Mouse (Mus musculus): ENCODE results near the gene Gm19668. TPM values are rescaled to one million over a fixed set of nuclear protein-coding genes. Genes with fewer than 3 reads are reported as not detected.
"Not testable (repeated sequence)": the region's sequence is repeated elsewhere in the genome, so short reads cannot be mapped to it uniquely, and the experiment has no call there.

The Gm19668 gene
- total RNA-seq, 1 experiment = not detected

DNA sequence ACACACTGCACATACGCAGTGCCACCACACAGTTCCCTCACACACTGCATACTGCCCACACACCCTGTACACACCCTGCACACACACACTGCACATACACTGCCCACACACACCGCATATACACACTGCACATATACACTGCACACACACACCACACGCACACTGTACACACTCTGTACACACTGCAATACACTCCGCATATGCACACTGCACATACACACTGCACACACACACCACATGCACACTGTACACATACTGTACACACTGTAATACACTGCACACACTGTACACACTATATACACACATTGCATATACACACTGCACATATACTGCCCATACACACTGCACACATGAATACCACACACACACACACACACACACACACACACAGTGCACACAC, 19.6 kb upstream of the Gm19668 start:
- Histone ChIP-seq H3K9me3 (ENCODE audit: control insufficient read depth, insufficient read depth, low read depth, low read length) (no peaks in the 10 kb centered on the region), H3K4me1 (ENCODE audit: control insufficient read depth in 2 of 2, insufficient read depth in 2 of 2, low read length in 2 of 2, poor library complexity in 1 of 2) (no peaks in the 10 kb centered on the region), H3K36me3 (ENCODE audit: control insufficient read depth, insufficient read depth, low read length, poor library complexity, severe bottlenecking) (no peaks in the 10 kb centered on the region), H3K9ac (ENCODE audit: insufficient read depth, low read depth, low read length, poor library complexity, severe bottlenecking) (no peak overlapping the region), H3K27ac (ENCODE audit: insufficient read depth, low read depth, low read length, poor library complexity, severe bottlenecking) (no peak overlapping the region), H3K4me3 (ENCODE audit: insufficient read depth in 1 of 2, low read depth in 1 of 2, low read length in 2 of 2, poor library complexity in 1 of 2, severe bottlenecking in 1 of 2) (no peak overlapping the region)
- in situ Hi-C loops (cut with MboI; ENCODE audit: low sequenced_read_pairs in 2 of 2, unreplicated experiment in 2 of 2) = no loop called here
- no peak for TF ChIP-seq HCFC1 (IDR thresholded peaks at IDR 0.05; ENCODE audit: borderline replicate concordance, insufficient read depth, low read length)
- no peak for TF ChIP-seq ZNF384 (IDR thresholded peaks at IDR 0.05; ENCODE audit: low read depth, low read length)
- no peak for TF ChIP-seq CHD2 (IDR thresholded peaks at IDR 0.05; ENCODE audit: low read depth, low read length)
- no peak for TF ChIP-seq ZC3H11A (IDR thresholded peaks at IDR 0.05; ENCODE audit: borderline replicate concordance, low read depth, low read length)
- no peak for TF ChIP-seq MAFK (IDR thresholded peaks at IDR 0.05; ENCODE audit: insufficient read depth, low read depth, low read length)
- DNase-seq (ENCODE audit: low read depth, low spot score) = no peak

GRCm38 (mm10) chr10:77815514-77815913, 16.6 kb upstream of the Gm19668 start:
- Histone ChIP-seq H3K4me1 (ENCODE audit: control insufficient read depth in 2 of 2, insufficient read depth in 2 of 2, low read length in 2 of 2, poor library complexity in 1 of 2) (no peaks in the 10 kb centered on the region), H3K9me3 (ENCODE audit: control insufficient read depth, insufficient read depth, low read depth, low read length) (no peaks in the 10 kb centered on the region), H3K9ac (ENCODE audit: insufficient read depth, low read depth, low read length, poor library complexity, severe bottlenecking) (no peak overlapping the region), H3K4me3 (ENCODE audit: insufficient read depth in 1 of 2, low read depth in 1 of 2, low read length in 2 of 2, poor library complexity in 1 of 2, severe bottlenecking in 1 of 2) (no peak overlapping the region), H3K36me3 (ENCODE audit: control insufficient read depth, insufficient read depth, low read length, poor library complexity, severe bottlenecking) (no peaks in the 10 kb centered on the region), H3K27ac (ENCODE audit: insufficient read depth, low read depth, low read length, poor library complexity, severe bottlenecking) (no peak overlapping the region)
- peak; percentile 20 for DNase-seq (ENCODE audit: low read depth, low spot score)
- TF ChIP-seq HCFC1 (IDR thresholded peaks at IDR 0.05; ENCODE audit: borderline replicate concordance, insufficient read depth, low read length) = no peak
- TF ChIP-seq MAFK (IDR thresholded peaks at IDR 0.05; ENCODE audit: insufficient read depth, low read depth, low read length) = no peak
- TF ChIP-seq ZC3H11A (IDR thresholded peaks at IDR 0.05; ENCODE audit: borderline replicate concordance, low read depth, low read length) = no peak
- no peak for TF ChIP-seq ZNF384 (IDR thresholded peaks at IDR 0.05; ENCODE audit: low read depth, low read length)
- no peak for TF ChIP-seq CHD2 (IDR thresholded peaks at IDR 0.05; ENCODE audit: low read depth, low read length)
- in situ Hi-C loops (cut with MboI; ENCODE audit: low sequenced_read_pairs in 2 of 2, unreplicated experiment in 2 of 2) = no loop called here

DNA sequence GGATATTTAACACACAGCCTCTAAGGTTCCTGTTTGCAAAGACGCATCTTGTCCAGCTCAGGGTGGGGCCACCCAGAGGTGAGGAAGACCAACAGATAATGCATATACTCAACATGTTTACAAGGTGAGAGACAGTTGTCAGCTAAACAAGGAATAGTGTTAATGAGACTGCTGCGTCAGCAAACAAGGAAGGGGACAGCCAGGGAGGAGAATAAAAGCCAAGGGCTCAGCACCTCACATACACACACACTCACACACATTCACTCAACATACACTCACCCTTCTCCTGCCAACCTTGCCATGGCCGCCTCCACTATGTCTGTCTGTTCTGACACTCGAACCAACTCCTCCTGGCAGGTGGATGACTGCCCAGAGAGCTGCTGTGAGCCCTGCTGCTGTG, 15.4 kb upstream of the Gm19668 start, which contains the start of gene Gm2696:
Gm2696 (plus strand) TSS at position 301 of the 400 bp plus-strand sequence.
- Histone ChIP-seq H3K4me3 (ENCODE audit: insufficient read depth in 1 of 2, low read depth in 1 of 2, low read length in 2 of 2, poor library complexity in 1 of 2, severe bottlenecking in 1 of 2) (no peak within 1 kb of the TSS), H3K9ac (ENCODE audit: insufficient read depth, low read depth, low read length, poor library complexity, severe bottlenecking) (no peak within 1 kb of the TSS), H3K36me3 (ENCODE audit: control insufficient read depth, insufficient read depth, low read length, poor library complexity, severe bottlenecking) (no peaks in the 10 kb centered on the region), H3K4me1 (ENCODE audit: control insufficient read depth in 2 of 2, insufficient read depth in 2 of 2, low read length in 2 of 2, poor library complexity in 1 of 2) (no peaks in the 10 kb centered on the region), H3K9me3 (ENCODE audit: control insufficient read depth, insufficient read depth, low read depth, low read length) (peaks cover 2% of the 10 kb centered on the region; the same call in 1 of the 2 replicates), H3K27ac (ENCODE audit: insufficient read depth, low read depth, low read length, poor library complexity, severe bottlenecking) (peak within 1 kb of the TSS; percentile 28; the same call in 1 of the 2 replicates)
- no peak for TF ChIP-seq ZC3H11A (IDR thresholded peaks at IDR 0.05; ENCODE audit: borderline replicate concordance, low read depth, low read length)
- TF ChIP-seq MAFK (IDR thresholded peaks at IDR 0.05; ENCODE audit: insufficient read depth, low read depth, low read length) = 0 out of 2 replicates have a peak, but pooled peaks have one; percentile 19
- in situ Hi-C loops (cut with MboI; ENCODE audit: low sequenced_read_pairs in 2 of 2, unreplicated experiment in 2 of 2) = no loop called here
- no peak for DNase-seq (ENCODE audit: low read depth, low spot score)

DNA sequence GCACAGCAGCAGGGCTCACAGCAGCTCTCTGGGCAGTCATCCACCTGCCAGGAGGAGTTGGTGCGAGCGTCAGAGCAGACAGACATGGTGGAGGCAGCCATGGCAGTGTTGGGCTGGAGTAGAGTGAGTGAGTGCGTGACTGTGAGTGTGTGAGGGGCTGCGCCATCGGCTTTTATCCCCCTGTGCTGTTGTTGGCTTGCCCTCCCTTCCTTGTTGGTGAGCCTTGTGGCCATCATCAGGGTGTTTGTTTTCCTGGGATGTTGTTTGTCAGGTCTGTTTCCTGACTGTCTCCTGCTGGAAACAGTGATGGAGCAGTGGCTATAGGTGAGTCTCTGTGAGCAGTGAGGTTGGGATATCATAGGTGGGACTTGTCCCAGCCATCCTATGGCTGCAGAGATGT, 12.8 kb upstream of the Gm19668 start, which contains the start of gene Gm9507:
Gm9507 (minus strand) TSS at position 101 of the 400 bp plus-strand sequence.
- TF ChIP-seq ZNF384 (IDR thresholded peaks at IDR 0.05; ENCODE audit: low read depth, low read length) (no peak), ZC3H11A (IDR thresholded peaks at IDR 0.05; ENCODE audit: borderline replicate concordance, low read depth, low read length) (no peak), HCFC1 (IDR thresholded peaks at IDR 0.05; ENCODE audit: borderline replicate concordance, insufficient read depth, low read length) (no peak), CHD2 (IDR thresholded peaks at IDR 0.05; ENCODE audit: low read depth, low read length) (no peak), MAFK (IDR thresholded peaks at IDR 0.05; ENCODE audit: insufficient read depth, low read depth, low read length) (no peak)
- no peak for DNase-seq (ENCODE audit: low read depth, low spot score)
- Histone ChIP-seq H3K4me3 (ENCODE audit: insufficient read depth in 1 of 2, low read depth in 1 of 2, low read length in 2 of 2, poor library complexity in 1 of 2, severe bottlenecking in 1 of 2) (no peak within 1 kb of the TSS), H3K36me3 (ENCODE audit: control insufficient read depth, insufficient read depth, low read length, poor library complexity, severe bottlenecking) (no peaks in the 10 kb centered on the region), H3K4me1 (ENCODE audit: control insufficient read depth in 2 of 2, insufficient read depth in 2 of 2, low read length in 2 of 2, poor library complexity in 1 of 2) (no peaks in the 10 kb centered on the region), H3K9ac (ENCODE audit: insufficient read depth, low read depth, low read length, poor library complexity, severe bottlenecking) (no peak within 1 kb of the TSS), H3K27ac (ENCODE audit: insufficient read depth, low read depth, low read length, poor library complexity, severe bottlenecking) (no peak within 1 kb of the TSS), H3K9me3 (ENCODE audit: control insufficient read depth, insufficient read depth, low read depth, low read length) (peaks cover 2% of the 10 kb centered on the region; the same call in 1 of the 2 replicates)
- in situ Hi-C loops (cut with MboI; ENCODE audit: low sequenced_read_pairs in 2 of 2, unreplicated experiment in 2 of 2) = no loop called here

DNA sequence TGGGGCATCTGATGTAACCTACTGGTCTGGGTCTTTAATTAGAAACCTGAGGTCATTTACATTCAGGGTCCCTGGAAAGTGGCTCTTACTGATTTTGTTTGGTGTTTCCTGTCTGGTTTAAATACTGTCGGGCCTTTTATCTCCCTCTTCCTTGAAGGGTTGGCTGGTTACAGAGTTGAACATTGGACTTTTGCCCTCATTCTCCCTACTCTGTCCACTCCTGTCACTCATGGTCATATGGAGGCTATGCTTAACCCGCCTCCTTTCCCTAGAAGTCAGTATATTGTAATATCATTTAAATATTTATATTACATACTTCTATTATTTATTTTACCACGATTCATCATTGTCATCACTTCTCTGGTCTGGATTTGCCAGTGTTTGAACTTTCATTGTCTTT, 5.2 kb upstream of the Gm19668 start:
- in situ Hi-C loops (cut with MboI; ENCODE audit: low sequenced_read_pairs in 2 of 2, unreplicated experiment in 2 of 2) = no loop called here
- TF ChIP-seq HCFC1 (IDR thresholded peaks at IDR 0.05; ENCODE audit: borderline replicate concordance, insufficient read depth, low read length) (no peak), ZNF384 (IDR thresholded peaks at IDR 0.05; ENCODE audit: low read depth, low read length) (no peak), ZC3H11A (IDR thresholded peaks at IDR 0.05; ENCODE audit: borderline replicate concordance, low read depth, low read length) (no peak), MAFK (IDR thresholded peaks at IDR 0.05; ENCODE audit: insufficient read depth, low read depth, low read length) (no peak), CHD2 (IDR thresholded peaks at IDR 0.05; ENCODE audit: low read depth, low read length) (no peak)

GRCm38 (mm10) chr10:77798164-77798920, 591 bp downstream of the Gm19668 start:
- H3K27ac ChIP-seq (ENCODE audit: insufficient read depth, low read depth, low read length, poor library complexity, severe bottlenecking); H3K4me3 ChIP-seq (ENCODE audit: insufficient read depth in 1 of 2, low read depth in 1 of 2, low read length in 2 of 2, poor library complexity in 1 of 2, severe bottlenecking in 1 of 2); DNase-seq (ENCODE audit: low read depth, low spot score); H3K36me3 ChIP-seq (ENCODE audit: control insufficient read depth, insufficient read depth, low read length, poor library complexity, severe bottlenecking); H3K4me1 ChIP-seq (ENCODE audit: control insufficient read depth in 2 of 2, insufficient read depth in 2 of 2, low read length in 2 of 2, poor library complexity in 1 of 2); in situ Hi-C loops (cut with MboI; ENCODE audit: low sequenced_read_pairs in 2 of 2, unreplicated experiment in 2 of 2); H3K9ac ChIP-seq (ENCODE audit: insufficient read depth, low read depth, low read length, poor library complexity, severe bottlenecking); H3K9me3 ChIP-seq (ENCODE audit: control insufficient read depth, insufficient read depth, low read depth, low read length): not testable (repeated sequence)

More for the DNA sequence above, 5.2 kb upstream of the Gm19668 start:
- Histone ChIP-seq H3K4me1 (ENCODE audit: control insufficient read depth in 2 of 2, insufficient read depth in 2 of 2, low read length in 2 of 2, poor library complexity in 1 of 2) (no peaks in the 10 kb centered on the region), H3K9ac (ENCODE audit: insufficient read depth, low read depth, low read length, poor library complexity, severe bottlenecking) (no peak overlapping the region), H3K27ac (ENCODE audit: insufficient read depth, low read depth, low read length, poor library complexity, severe bottlenecking) (no peak overlapping the region), H3K9me3 (ENCODE audit: control insufficient read depth, insufficient read depth, low read depth, low read length) (no peaks in the 10 kb centered on the region), H3K36me3 (ENCODE audit: control insufficient read depth, insufficient read depth, low read length, poor library complexity, severe bottlenecking) (no peaks in the 10 kb centered on the region), H3K4me3 (ENCODE audit: insufficient read depth in 1 of 2, low read depth in 1 of 2, low read length in 2 of 2, poor library complexity in 1 of 2, severe bottlenecking in 1 of 2) (no peak overlapping the region)
- DNase-seq (ENCODE audit: low read depth, low spot score) = no peak

Measured in ES-E14 (cell line).